Mouse (Mus musculus) brain, embryonic 14.5 days (tissue): ENCODE measurements around the gene Bet1l.

ENCODE experiments used
- CTCF ChIP-seq: fragments of 200-500 bp; IDR thresholded peaks from 2 replicates; pipeline ENCODE4 v1.5.1; 2012; ENCODE audit warnings: inconsistent platforms, mild to moderate bottlenecking, moderate library complexity, borderline replicate concordance; ENCODE audit not compliant: insufficient read depth, insufficient read length; ENCODE audit errors: extremely low read depth
- POLR2A ChIP-seq: fragments of 200-500 bp; IDR thresholded peaks from 2 replicates; pipeline ENCODE4 v1.6.1; 2012; ENCODE audit warnings: mild to moderate bottlenecking, inconsistent platforms, borderline replicate concordance; ENCODE audit not compliant: poor library complexity, insufficient read depth, insufficient read length, severe bottlenecking; ENCODE audit errors: extremely low read depth

- TF ChIP-seq CTCF (no peak), POLR2A (no peak)
Observed at GRCm38 (mm10) chr7:140831447-140831846, 25.9 kb downstream of the Bet1l start.
